Mouse (Mus musculus) T-cell, adult 2 months (primary cell): ENCODE measurements around the gene Osbpl2.

ENCODE experiments used
- DNase-seq: peaks from one replicate; pipeline ENCODE4 v3.0.0; 2022; ENCODE audit warnings: low spot score

Gene Osbpl2

DNA sequence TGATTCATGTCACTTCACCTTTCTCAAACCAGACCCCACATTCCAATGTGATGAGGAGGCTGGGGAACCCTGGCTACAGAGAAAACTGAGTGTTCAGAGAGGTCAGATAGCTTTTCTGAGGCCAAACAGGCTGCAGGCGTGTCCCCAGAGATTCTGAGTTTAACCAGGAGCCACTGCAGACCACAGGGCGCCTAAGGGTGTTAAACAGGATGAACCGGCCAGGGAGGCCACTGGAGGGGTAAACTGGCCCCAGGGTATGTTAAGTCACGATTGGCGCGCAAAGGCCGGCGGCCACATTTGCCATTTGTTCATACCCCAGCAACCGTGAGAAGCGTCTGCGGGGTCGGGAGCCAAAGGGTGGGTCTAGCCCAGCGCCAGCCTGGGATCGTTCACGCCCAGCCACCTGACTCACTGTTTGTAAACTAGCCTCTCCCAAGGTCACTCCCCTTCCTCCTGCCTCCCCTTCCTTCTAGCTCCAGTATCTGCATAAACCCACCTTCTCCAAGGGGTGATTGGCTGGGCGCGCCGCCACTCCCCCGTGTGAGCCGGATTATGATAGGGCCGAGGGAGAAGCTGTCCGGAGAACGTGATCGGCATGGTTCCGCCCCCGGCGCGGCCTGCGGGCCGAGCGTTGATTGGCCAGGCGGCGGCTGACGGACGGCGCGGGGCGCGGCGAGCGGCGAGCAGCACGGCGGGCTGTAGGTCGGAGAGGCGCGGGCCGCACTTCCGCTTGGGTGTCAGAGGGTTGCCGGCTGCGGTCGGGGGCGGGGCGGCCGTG is at the start of gene Osbpl2:
TSS of gene Osbpl2 (plus strand) at position 646 of the 778 bp plus-strand sequence.
- peak; percentile 95 for DNase-seq

DNA sequence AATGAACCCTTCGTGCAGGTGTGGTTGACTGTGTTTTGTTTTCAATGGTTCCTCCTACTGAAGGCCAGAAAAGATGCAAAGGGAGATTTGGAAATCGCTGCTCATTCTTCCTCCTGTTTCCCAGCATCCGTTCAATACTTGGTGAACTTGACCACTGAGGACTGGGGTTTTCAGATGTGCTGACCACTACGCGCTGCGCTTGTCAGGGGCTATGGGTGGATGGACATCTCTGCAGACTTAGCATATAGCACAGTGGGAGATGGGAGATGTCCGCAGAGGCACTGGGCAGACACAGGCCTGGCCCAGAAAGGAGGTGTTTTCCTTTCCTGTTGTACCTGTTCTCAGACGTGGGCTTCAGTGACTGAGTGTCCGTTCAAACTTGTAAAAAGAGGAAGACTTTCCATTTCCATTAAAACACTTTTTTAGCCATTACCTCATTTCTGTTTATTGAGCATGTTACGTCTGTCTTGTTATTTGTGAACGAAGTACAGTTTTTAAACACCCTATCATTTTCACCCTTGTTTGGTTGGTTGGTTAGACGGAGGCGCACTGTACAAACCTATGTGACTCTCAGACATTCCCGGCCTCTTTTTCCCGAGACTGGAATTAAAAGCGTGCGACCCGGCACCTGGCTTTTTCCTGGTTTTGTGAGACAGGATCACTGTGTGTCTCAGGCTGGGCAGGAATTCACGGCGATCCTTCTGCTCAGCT is 49.2 kb upstream of the Osbpl2 start:
- no peak for DNase-seq

DNA sequence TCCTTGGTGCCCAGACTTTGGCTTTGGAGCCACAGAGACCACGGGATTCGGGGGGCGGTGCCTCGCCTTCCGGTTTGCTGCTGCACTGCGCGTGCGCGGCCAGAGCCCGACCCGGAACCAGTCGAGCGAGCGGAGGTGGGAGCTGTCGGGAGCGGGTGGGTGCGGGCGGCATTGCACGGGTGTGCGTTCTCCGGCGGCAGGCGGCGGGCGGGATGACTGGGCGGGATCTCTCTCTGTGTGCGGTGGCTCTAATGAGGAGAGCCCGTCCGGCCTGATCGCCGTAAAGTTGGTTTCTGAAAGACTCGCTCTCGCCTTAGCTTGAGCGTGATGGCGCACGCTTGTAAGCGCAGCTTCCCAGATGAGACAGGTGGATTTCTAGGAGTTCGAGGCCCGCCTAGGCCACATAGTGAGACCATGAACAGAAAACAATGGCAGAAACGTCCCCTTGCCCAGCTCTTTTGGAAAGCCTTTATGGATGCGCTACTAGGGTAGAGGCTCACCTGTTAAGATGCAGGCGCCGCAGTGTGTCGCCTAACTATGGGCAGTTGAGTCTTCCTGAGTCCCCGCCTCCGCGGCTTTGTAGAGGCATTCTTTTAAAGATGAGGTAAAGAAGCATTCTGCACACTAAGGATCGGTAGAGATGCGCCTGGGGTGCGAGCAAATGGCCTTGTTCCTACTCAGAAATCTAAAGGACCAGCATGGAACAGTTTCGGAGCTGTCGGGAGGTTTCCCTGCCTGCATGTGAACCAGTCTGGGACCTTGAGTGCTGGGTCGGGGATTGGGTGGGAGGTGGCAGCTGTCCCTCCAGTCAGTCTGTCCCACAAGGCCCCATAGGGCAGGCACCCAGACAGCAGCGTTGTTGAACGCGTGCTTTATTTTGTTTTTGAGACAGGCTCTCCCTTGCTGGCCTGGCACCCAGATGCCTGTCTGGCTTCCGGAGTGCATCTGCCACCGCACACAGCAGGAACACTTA is 48.3 kb upstream of the Osbpl2 start, which contains the start of gene Mtg2:
TSS of gene Mtg2 (plus strand) at position 108 of the 973 bp plus-strand sequence.
- DNase-seq = peak; percentile 92

DNA sequence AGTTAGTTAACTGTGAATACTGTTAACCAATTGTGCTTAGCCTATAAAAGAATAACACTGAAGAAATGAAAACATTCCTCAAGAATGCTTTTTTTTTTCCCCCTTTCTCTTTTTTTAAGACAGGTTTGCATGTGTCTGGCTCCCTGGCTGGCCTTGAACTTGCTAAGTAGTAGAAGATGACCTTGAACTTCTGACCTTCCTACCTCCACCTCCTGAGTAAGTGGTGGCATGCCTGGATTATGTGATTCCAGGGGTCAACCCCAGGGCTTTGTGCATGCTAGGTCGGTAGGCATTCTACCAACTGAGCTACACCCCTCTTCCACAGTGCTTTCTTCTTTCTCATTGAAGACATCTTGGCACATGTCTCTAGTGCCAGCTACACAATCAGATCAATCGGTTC is 47.4 kb upstream of the Osbpl2 start:
- DNase-seq = no peak

DNA sequence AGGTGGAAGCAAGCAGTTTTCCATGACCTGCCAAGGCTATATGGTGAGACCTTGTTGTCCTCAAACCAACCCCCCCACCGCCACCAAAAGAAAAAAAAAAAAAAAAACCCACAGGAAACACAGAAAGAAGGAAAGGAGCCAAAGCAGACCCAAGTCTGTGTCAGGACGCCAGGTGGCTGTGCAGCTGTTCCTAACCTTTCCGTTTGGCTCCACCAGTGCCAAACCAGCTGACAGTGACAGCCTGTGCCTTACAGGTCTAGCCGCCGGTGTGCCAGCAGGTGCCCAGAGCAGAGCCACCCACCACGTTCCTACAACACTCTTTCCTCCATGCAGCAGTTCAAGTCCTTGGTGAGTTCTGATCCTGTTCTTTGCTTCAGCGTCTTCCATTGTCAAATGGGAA is 46.2 kb upstream of the Osbpl2 start:
- no peak for DNase-seq

DNA sequence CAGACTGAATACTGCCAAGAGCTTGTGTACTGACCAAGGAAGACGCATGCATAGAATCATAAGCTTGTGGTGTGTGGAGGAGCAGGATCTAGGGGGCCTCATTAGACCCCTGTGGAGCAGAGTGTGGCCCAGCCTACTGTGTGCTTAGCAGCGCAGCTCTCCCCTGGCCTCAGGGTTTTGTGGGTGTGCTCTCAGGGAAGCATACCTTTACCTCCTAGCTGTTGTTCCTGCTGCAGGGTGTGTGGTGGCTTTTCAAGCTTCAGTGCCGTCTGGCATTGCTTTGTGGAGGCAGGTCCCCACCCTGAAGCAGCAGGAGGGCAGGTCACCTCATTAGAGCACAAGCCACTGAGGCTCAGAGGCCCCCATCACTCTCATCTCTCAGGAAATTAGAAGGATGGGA is 41.5 kb upstream of the Osbpl2 start:
- DNase-seq = no peak

DNA sequence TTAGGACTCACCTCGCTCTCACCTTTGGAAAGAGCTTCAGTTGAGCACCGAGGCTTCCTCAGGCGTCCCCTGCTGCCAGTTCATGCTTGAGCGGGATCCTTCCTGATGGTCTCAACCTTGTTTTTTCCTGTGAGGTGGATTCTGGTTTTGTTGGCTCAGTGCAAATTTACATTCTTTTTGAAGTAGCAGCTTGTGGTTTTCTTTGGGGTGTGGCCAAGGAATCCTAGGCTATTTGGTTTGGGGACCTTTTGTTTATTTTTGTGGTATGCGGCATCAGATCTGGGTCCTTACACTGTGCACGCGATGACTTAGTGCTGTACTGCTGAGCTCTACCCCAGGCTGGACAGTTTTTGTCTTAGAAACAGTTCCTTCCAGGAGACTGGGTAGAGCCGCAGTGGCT is 38.4 kb upstream of the Osbpl2 start:
- no peak for DNase-seq

DNA sequence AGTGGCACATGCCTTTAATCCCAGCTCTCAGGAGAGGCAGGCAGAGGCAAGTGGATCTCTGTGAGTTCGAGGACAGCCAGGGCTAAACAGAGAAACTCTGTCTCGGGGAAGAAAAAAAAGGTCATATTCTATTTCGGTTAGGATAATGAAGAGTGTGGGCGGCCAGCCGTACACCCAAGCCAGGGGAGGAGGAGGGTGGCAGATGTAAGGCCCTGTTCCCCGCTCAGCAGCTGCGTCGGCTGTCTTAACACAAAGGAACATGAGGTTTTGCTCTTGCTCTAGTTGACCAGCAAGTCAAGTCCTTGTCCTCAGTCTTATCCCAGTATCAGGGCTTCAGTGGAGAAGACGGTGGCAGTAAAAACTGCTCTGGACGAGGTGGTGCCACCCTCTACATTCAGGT is 36.0 kb upstream of the Osbpl2 start:
- DNase-seq = no peak

DNA sequence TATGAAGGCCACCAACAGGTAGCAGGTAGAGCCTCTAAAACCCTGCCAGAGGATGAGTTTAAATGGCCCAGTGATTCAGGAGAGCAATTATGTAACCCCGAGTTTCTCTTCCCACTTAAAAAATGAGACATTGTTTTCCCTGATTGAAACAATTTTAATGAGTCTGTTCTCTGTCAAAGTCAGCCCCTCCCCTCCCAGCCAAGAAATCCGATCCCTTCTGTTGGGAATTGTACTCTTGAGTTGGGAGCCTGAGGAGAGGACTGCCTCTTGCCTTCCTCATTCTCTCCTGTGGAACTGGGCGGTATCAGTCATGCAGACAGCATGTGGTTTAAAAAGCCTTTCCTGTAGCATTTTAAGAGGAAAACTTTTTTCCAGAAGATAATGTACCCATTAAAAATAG is 34.5 kb upstream of the Osbpl2 start:
- no peak for DNase-seq

DNA sequence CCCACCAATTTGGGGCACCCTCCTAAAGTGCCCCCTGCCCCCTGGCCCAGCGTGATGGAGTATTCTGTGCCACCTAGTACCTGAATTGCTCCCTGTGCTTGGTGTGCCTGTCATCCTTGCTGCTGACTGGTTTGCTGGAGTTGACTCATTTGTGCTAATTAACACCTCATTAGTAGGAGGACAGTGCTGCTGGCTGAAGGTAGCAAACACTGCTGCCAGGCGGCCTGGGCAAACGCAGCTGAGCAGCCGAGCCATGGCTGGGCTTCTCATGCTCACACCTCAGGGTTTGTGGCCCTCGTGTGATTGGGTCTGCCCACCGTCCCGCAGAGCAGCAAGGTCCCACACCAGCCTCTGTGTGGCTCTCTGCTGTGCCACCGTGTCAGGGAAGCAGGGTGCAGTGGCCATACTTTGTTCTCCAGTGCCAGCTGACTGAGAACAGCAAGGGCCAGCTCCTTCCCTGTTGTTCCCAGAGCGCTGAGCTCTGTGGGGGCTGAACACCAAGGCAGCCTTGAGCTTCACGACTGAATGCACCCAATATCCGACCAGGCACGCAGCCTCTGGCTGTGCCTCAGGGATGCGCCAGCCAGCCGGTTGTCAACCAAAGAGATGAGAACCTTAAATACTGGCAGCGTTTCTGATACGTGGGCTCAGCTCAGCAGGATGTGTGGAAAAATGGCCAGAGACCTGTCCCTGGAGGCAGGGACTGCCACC is 33.0 kb upstream of the Osbpl2 start:
- no peak for DNase-seq

DNA sequence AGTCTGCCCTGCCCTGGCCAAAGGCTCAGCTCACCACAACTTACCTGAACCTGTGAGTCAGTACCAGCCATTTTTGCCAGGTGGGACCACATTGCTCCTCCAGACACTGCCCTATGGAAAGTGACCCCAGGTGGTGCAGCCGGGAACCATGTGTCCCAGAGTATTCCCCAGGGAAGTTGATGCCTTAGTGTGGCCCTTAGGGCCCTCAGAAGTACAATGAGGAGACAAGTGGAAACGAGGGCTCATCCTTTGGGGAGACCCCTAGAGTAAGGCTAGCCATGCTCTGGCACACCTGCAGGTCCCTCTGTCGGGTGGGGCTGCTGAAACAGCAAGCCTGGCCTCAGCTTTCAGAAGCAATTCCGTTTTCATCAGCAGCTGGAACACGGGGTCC is 32.5 kb upstream of the Osbpl2 start:
- no peak for DNase-seq

DNA sequence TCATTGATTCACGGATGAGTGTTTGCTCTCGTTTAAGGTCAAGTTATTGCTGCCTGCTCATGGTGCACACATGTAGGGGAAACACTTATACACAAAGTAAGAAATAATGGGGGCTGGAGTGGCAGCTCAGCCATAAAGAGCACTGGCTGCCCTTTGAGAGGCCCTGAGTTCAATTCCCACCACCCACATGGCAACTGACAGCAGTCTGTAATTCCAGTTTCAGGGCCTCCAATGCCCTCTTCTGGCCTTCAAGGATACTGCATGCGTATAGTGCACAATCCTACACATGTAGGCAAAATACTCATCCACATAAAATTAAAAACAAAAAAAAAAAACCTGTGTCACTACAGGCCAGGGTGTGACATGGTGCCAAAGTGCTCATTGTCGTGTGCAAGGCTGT is 31.6 kb upstream of the Osbpl2 start:
- DNase-seq = no peak

DNA sequence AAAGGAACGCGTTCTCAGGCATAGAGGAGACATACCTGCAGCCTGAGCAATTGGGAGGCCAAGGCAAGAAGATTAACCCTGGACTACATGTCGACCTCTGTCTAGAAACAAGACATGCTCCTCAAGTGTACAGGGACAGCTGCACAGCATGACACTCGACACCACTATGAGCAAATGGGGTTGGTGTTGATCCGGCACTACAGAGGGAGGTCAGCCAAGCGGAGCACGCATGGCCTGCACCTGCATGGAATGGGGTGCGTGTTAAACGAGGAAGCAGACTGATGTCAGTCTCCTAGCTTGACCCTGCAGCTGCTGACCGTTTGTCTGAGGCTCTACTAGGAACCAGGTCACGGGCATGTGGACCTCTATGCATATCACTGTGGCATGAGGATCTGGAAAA is 28.8 kb upstream of the Osbpl2 start:
- DNase-seq = no peak

DNA sequence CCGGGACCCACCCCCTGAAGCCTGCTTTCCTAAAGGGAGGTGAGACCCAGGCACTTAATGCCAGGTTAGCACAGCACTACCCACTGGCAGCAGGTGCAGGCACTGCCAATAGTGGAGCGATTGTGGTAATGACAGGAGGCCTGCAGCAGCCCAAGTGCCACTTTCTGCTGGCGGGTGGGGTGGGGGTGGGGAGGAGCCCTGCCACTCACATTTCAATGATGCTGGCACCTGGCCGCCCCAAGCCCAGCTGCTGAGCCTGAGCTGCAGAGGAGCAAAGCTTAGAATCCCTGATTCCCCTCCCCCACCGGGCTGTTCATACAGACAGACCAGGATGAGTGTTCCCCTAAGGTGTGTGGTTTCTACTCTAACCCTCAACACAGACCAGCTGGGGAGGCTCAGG is 23.4 kb upstream of the Osbpl2 start:
- no peak for DNase-seq

DNA sequence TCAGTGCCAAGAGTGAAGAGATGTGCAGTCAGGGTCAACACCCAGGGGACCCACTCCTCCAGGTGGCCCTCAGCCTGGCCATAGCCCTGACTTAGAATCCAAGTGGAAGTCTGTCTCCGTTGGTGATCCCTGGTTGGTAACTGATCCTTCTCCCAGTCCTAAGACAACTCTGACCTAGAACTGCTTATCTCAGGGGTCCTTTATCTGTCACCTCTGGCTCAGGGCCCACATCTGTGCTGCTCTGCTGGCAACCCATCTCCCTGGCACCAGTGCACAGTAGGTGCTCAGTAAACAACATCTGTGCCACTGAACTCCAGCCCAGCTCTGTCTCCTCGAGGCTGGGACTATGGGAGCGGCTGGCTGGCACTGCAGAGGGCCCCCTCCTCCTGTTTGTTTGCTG is 21.5 kb upstream of the Osbpl2 start:
- DNase-seq = no peak

DNA sequence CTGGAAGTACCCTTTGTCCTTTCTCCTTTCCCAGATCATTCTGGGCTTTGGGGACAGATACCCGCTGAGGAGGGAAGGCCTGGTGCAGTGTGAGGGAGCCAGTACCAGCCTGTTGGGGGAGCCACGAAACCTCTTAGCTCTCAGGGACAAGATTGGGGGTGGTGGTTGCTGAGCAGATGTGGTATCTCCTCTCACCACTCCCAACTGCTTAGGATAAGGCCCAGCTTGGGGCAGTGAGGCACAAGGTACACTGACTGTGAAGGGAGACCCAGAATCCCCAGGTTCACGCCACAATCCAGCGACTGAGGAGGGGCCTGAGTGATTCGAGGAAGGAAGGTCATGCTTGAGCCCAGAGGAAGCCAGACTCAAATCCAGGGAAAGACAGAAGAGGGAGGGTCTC is 20.9 kb upstream of the Osbpl2 start:
- DNase-seq = no peak

DNA sequence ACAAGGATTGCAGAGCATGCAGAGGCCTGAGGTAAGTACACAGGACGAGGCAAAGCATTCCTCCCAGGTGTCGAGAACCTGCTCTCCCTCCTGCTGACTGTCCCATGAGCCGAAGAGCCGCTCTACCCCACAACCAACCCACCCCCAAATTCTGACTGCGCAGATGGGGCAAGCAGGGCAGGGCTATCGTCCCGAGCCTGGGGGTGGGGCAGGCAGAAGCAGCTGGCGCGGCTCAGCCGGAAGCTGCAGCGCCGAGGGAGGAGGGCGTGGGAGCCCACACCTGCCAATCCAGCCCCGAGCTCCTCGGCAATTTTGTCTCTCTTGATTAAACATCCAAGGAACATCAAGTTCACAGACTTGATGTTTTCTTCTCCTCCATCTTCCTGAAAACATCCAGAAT is 19.6 kb upstream of the Osbpl2 start:
- no peak for DNase-seq

DNA sequence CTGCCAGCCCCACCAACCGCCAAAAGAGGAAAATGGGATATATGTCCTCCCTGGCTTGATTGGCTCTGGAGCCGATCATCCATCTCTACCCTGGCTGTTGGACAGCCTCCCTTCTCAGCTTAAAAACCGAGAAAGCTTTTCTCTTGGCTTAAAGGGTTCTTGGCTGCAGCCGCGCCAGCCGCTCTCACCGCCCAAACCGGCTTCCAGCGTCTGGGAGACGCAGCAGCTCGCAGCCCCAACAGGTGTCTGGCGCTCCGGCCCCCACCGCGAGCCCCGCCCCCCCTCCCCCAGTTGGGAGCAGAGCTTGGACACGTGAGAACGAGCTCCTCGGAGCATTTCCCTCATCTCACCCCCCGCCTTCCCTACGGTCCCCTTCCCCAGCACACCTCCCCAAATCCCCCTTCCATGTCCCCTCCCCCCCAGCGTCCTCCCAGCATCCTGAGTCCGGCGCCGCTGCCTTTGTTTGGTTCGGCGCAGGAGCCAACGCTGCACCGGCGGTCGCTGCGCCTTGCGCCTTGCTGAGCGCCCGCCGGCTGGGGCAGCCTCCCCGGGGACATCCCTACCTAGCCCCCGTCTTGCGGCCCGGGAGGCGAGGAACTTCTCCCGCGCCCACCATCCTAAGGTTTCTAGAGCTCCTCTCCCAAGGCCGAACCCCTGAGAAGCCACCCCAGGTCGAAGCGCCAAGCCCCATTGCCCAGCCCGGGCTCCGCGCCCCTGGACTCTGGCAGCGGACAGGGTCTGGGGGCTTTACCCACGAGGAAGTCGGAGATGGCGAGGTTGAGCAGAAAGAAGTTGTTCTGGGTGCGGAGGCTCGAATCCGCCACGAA is 15.7 kb upstream of the Osbpl2 start:
- no peak for DNase-seq

DNA sequence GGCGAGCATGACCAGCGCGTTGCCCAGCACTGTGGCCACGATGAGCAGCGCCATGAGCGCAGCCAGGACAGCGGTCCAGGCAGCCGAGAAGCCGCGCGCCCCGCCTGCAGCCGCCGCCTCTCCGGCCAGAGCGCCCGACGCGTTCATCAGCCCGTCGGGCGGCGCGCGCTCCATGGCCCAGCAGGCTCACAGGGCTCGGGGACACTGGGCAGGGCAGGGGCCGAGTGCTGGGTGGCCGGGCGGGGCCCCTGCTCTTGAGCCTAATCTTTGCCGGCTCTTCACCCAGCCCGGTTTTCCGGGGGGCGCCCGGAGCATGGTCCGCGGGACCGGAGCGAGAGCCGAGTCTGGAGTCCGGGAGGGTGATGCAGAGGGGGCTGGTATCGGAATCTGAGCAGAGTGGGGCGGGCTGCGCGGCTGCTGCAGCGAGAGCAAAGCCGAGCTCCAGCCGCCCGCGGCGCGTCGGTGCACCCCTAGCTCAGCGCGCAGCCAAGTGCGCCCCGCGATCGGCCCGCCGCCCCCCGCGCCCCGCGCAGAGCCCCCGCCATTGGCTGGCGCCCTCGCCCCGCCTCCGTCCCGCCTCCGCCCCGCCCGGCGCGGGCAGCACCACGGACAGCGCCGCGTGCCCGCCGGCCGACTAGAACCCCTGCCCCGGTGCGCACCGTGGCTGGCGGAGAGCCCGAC is 15.0 kb upstream of the Osbpl2 start, which contains the start of gene Hrh3:
TSS of gene Hrh3 (minus strand) at position 511 of the 681 bp plus-strand sequence.
- peak; percentile 42 for DNase-seq

DNA sequence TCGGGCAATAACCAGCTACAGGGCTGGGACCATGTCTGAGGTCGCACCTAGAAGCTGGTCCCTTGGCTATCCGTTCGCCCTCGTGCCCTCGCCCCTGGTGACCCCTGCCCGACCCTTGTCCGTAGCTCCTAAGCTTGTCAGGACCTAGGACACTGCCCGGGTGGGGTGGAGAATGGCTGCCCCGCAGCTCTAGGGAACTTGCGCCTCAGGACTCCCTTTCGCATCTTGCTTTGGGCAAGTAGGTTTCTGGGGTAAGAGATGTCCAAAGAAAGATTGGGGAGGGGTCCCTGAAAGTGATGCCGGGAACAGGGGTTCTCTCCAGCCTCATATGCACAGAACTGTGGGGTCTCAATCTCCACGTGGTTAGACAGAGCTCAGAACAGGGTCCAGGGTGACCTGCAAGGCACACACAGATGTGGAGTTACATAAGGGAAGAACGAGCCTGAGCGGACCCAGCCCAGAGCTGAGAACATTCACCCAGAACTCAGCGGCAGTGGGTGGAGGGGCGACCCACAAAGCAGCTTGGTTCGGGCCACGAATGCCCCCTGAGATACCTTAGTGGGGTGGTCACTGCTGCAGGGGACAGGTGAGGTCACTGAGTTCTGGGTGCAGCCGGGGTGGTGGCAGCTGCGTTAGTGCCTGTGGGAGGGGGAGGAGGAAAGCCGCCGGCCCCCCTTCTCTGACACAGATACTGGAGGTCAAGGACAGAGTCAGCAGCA is 14.3 kb upstream of the Osbpl2 start:
- no peak for DNase-seq
